Mouse (Mus musculus) kidney, adult 2 months (tissue): Measurements from ENCODE around the gene Pum1.

Experiments
- CTCF ChIP-seq: fragments of 200-500 bp; conservative IDR thresholded peaks from 2 replicates; pipeline ENCODE4 v1.5.1; 2011; ENCODE audit warnings: low read depth, mild to moderate bottlenecking, control low read depth, low read length, moderate library complexity, mixed read lengths; ENCODE audit not compliant: insufficient read depth, insufficient read length
- POLR2A ChIP-seq: fragments of 200-500 bp; IDR thresholded peaks from one replicate; pipeline ENCODE4 v1.6.1; 2011; ENCODE audit warnings: low read depth, low read length, control low read depth

- TF ChIP-seq CTCF, result no peak
- no peak for TF ChIP-seq POLR2A
Measured at GRCm38 (mm10) chr4:130813958-130814357, 150.8 kb downstream of the Pum1 start.
